Mouse (Mus musculus) midbrain, embryonic 16.5 days (tissue): ENCODE measurements around the gene Tas2r130. TPM values are rescaled to one million over a fixed set of nuclear protein-coding genes. Genes with fewer than 3 reads are reported as not detected.
"Not testable (repeated sequence)": the region's sequence is repeated elsewhere in the genome, so short reads cannot be mapped to it uniquely, and the experiment has no call there.

Source experiments
- ATAC-seq: fragments of 200-750 bp; cut with Nextera tagmentation; 2 replicates; pipeline ENCODE4 v1.8.0; 2017; ENCODE audit warnings: moderate TSS enrichment
- H3K27ac ChIP-seq: fragments of 300-500 bp; sonication (generic); 2 replicates; pipeline ENCODE4 v1.5.1; 2014; ENCODE audit warnings: mild to moderate bottlenecking, low read length, mixed read lengths
- H3K27me3 ChIP-seq: fragments of 300-500 bp; sonication (generic); 2 replicates; pipeline ENCODE4 v1.6.1; 2014; ENCODE audit warnings: low read depth, low read length, mixed read lengths; ENCODE audit not compliant: control insufficient read depth, insufficient read depth
- H3K36me3 ChIP-seq: fragments of 300-500 bp; sonication (generic); 2 replicates; pipeline ENCODE4 v1.6.1; 2014; ENCODE audit warnings: mild to moderate bottlenecking, low read length, moderate library complexity, mixed read lengths; ENCODE audit not compliant: control insufficient read depth, insufficient read depth
- H3K4me1 ChIP-seq: fragments of 300-500 bp; sonication (generic); 2 replicates; pipeline ENCODE4 v1.6.1; 2014; ENCODE audit warnings: mild to moderate bottlenecking, low read length, mixed read lengths; ENCODE audit not compliant: control insufficient read depth, insufficient read depth
- H3K4me2 ChIP-seq: fragments of 300-500 bp; sonication (generic); 2 replicates; pipeline ENCODE4 v1.6.1; 2014; ENCODE audit warnings: mild to moderate bottlenecking, low read length, mixed read lengths
- H3K4me3 ChIP-seq: fragments of 300-500 bp; sonication (generic); 2 replicates; pipeline ENCODE4 v1.5.1; 2014; ENCODE audit warnings: low read depth, mild to moderate bottlenecking, low read length, moderate library complexity, mixed read lengths
- H3K9ac ChIP-seq: fragments of 300-500 bp; sonication (generic); 2 replicates; pipeline ENCODE4 v1.6.1; 2014; ENCODE audit warnings: low read depth, low read length, mixed read lengths
- H3K9me3 ChIP-seq: fragments of 300-500 bp; sonication (generic); replicated peaks from 2 replicates; pipeline ENCODE4 v1.6.1; 2014; ENCODE audit warnings: mild to moderate bottlenecking, low read length, mixed read lengths; ENCODE audit not compliant: control insufficient read depth, poor library complexity, severe bottlenecking
- WGBS: fragments of 180-500 bp; shearing (Covaris S2); extraction: QIAGEN DNeasy Blood & Tissue Kit; methylation state at CpG from one replicate; pipeline ENCODE4 v1.1.7; 2014; 5-methylcytosine and 5-hydroxymethylcytosine counted together
- polyA plus RNA-seq: library from polyadenylated mRNA; unstranded; fragments of >200 nt; fragmentation: Nextera tagmentation; extraction: Ambion mirVana; gene quantifications from 2 replicates; pipeline ENCODE4 v1.2.1, GENCODE M21; 2015

Gene Tas2r130
- not detected in 2 replicates for polyA plus RNA-seq

DNA sequence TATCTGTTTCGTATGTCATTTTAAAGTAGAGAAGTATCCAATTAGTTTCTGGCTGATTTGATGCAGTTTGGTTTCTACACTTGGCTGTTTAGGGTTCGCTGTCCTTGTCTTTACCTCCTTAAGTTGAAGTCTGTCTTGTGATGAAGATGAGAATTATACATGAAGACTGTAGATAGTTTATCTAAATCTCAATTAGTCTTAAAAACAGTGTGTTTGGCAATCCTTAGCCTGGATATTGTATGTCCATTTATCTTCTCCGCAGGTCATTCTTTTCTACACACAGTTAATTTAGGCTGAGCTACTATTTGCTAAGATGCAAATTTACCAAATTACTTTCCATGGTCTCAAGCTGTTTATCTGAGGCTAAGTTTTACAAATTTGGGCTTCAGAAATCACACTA is at the start of gene Tas2r130:
TSS of gene Tas2r130 (minus strand) at position 101 of the 400 bp plus-strand sequence.
- no peaks in the 10 kb centered on the region for H3K27me3 ChIP-seq
- H3K4me3 ChIP-seq: no peak within 1 kb of the TSS
- H3K4me2 ChIP-seq: no peak within 1 kb of the TSS
- no peak for ATAC-seq
- no peak within 1 kb of the TSS for H3K27ac ChIP-seq
- H3K4me1 ChIP-seq: no peaks in the 10 kb centered on the region
- 79% methylated on average over 3 of the region's 3 CpGs for WGBS
- no peaks in the 10 kb centered on the region for H3K36me3 ChIP-seq
- H3K9ac ChIP-seq: no peak within 1 kb of the TSS
- peaks cover 8% of the 10 kb centered on the region; the same call in 1 of the 2 replicates for H3K9me3 ChIP-seq

- no peak within 1 kb of the TSS for H3K9ac ChIP-seq
- WGBS: 69% methylated on average over 3 of the region's 3 CpGs
These were observed 48.1 kb upstream of the Tas2r130 start, which contains the start of gene Tas2r106 for GRCm38 (mm10) chr6:131678786-131679185. Gene Tas2r106 (minus strand): TSS chr6:131678886.

GRCm38 (mm10) chr6:131660049-131660448 is 29.3 kb upstream of the Tas2r130 start, which contains the start of gene Tas2r107:
Gene Tas2r107 (minus strand): TSS chr6:131660149.
- peaks cover 8% of the 10 kb centered on the region for H3K9me3 ChIP-seq
- H3K9ac ChIP-seq: no peak within 1 kb of the TSS
- no peak within 1 kb of the TSS for H3K4me2 ChIP-seq
- H3K4me1 ChIP-seq: no peaks in the 10 kb centered on the region
- no peak within 1 kb of the TSS for H3K4me3 ChIP-seq
- no peaks in the 10 kb centered on the region for H3K36me3 ChIP-seq
- no peak for ATAC-seq
- H3K27me3 ChIP-seq: no peaks in the 10 kb centered on the region
- H3K27ac ChIP-seq: no peak within 1 kb of the TSS

More at GRCm38 (mm10) chr6:131678786-131679185, 48.1 kb upstream of the Tas2r130 start, which contains the start of gene Tas2r106:
- H3K4me3 ChIP-seq: no peak within 1 kb of the TSS
- H3K9me3 ChIP-seq: 0 out of 2 replicates have a peak, but pooled peaks cover 3% of the 10 kb centered on the region
- H3K4me2 ChIP-seq: no peak within 1 kb of the TSS
- no peaks in the 10 kb centered on the region for H3K27me3 ChIP-seq
- H3K4me1 ChIP-seq: no peaks in the 10 kb centered on the region
- no peaks in the 10 kb centered on the region for H3K36me3 ChIP-seq
- H3K27ac ChIP-seq: no peak within 1 kb of the TSS
- ATAC-seq: no peak

GRCm38 (mm10) chr6:131609956-131610355 is 20.8 kb downstream of the Tas2r130 start:
- ATAC-seq, H3K9me3 ChIP-seq, H3K27ac ChIP-seq, H3K4me2 ChIP-seq, H3K4me3 ChIP-seq, H3K4me1 ChIP-seq, H3K36me3 ChIP-seq, H3K9ac ChIP-seq, H3K27me3 ChIP-seq: not testable (repeated sequence)
- 96% methylated on average over 1 of the region's 1 CpGs for WGBS

- Histone ChIP-seq H3K9ac (no peak overlapping the region), H3K36me3 (no peaks in the 10 kb centered on the region), H3K9me3 (peaks cover 2% of the 10 kb centered on the region; the same call in 1 of the 2 replicates), H3K4me3 (no peak overlapping the region), H3K27me3 (no peaks in the 10 kb centered on the region), H3K4me1 (no peaks in the 10 kb centered on the region), H3K27ac (no peak overlapping the region), H3K4me2 (no peak overlapping the region)
- ATAC-seq: no peak
- WGBS: 88% methylated on average over 4 of the region's 4 CpGs
These were observed 25.9 kb downstream of the Tas2r130 start for GRCm38 (mm10) chr6:131604821-131605220.

Other genes with a start within 250 kb of the Tas2r130 start
- 21.6 and 25.4 TPM in 2 replicates for gene Ybx3, start 242.4 kb downstream of the Tas2r130 start, polyA plus RNA-seq
- not detected in 2 replicates for gene 5430401F13Rik, start 144.5 kb downstream of the Tas2r130 start, polyA plus RNA-seq
- not detected in 2 replicates for gene Gm6619, start 144.5 kb downstream of the Tas2r130 start, polyA plus RNA-seq
- not detected in 2 replicates for gene Tas2r107, start 29.2 kb upstream of the Tas2r130 start, polyA plus RNA-seq
- not detected in 2 replicates for gene Tas2r106, start 48.0 kb upstream of the Tas2r130 start, polyA plus RNA-seq
- gene Tas2r104, start 54.8 kb upstream of the Tas2r130 start, polyA plus RNA-seq: not detected in 2 replicates
- gene Tas2r105, start 56.6 kb upstream of the Tas2r130 start, polyA plus RNA-seq: not detected in 2 replicates
- gene Tas2r114, start 59.2 kb upstream of the Tas2r130 start, polyA plus RNA-seq: not detected in 2 replicates